Mouse (Mus musculus): ENCODE results near the gene Crabp1. TPM values are rescaled to one million over a fixed set of nuclear protein-coding genes. Genes with fewer than 3 reads are reported as not detected.

Crabp1 gene
- not detected in 2 replicates for polyA plus RNA-seq (2012; ENCODE audit: low replicate concordance)

DNA sequence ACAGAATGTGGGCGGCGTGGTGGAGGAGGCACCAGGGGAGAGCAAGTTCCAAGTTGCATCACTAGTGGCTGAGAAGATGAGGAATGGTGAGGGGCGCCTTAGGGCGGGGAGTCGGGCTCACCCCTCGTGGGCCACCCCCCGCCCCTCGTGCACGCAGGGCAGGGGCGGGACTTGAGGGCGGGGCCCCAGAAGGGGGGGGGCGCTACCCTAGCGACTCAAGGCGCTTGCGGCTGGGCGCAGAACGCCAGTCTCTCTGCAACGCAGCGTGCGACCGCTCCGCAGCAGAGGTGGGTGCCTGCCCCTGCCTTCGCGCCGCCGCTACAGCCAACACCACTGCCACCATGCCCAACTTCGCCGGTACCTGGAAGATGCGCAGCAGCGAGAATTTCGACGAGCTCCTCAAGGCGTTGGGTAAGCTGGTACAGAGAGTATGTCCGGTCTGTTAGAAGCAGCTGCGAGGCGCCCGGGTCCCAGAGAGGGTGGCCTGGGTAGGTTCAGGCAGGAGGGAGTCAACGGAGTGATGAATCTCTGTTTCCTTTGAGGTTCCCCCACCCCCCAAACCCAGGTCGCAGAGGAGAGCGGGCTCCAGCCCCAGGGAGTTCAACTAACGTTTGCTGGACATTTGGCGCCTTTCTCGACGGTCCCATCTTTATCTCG lies at the start of gene Crabp1:
TSS of gene Crabp1 (plus strand) at position 188 of the 657 bp plus-strand sequence.

DNA sequence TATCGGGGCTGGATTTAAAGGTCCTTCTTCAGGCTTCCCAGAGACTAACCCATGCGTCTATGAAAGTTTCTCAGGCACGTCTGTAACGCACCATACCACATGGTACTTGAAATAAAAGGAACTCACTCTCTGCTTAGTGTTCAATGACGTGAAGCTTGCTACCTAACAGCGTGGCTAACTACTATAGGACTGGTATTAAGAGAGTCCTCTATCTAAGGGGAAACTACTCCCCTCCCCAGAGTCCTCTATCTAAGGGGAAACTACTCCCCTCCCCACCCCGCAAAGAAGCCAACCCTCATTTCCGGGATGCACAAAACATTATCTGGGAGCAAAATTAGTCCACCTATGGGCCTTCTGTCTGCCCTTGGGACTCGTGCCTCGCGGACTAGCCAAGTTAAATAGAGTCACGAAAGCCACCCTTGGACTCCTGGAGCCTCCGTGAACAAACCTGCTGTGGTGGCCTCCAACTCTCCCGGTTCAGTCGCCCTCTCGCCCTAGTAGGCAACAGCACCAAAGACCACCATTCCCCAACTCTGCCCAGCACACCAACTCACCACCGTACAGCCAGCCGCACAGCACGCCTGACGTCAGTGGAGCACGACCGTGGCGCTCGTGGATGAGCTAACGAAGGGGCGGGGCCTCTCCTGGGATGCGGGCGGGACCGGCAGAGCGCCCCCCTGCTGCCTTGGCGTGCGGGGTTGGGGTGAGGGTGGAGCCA lies 30.5 kb upstream of the Crabp1 start, which contains the start of gene Wdr61:
TSS of gene Wdr61 (minus strand) at position 599 of the 718 bp plus-strand sequence.

Other genes with a start within 250 kb of the Crabp1 start
- gene Sh2d7, start 225.8 kb upstream of the Crabp1 start, polyA plus RNA-seq (2012; ENCODE audit: low replicate concordance) = not detected in 2 replicates
- 5.4 and 7.6 TPM in 2 replicates for gene Cib2, start 204.5 kb upstream of the Crabp1 start, polyA plus RNA-seq (2012; ENCODE audit: low replicate concordance)
- gene Idh3a, start 178.4 kb upstream of the Crabp1 start, polyA plus RNA-seq (2012; ENCODE audit: low replicate concordance) = 2.9 and 10.3 TPM in 2 replicates
- gene Acsbg1, start 102.9 kb upstream of the Crabp1 start, polyA plus RNA-seq (2012; ENCODE audit: low replicate concordance) = 1.8 and 4.1 TPM in 2 replicates
- gene Dnaja4, start 65.9 kb upstream of the Crabp1 start, polyA plus RNA-seq (2012; ENCODE audit: low replicate concordance) = 6.0 and 7.8 TPM in 2 replicates
- gene Wdr61, start 30.2 kb upstream of the Crabp1 start, polyA plus RNA-seq (2012; ENCODE audit: low replicate concordance) = 2.8 and 16.0 TPM in 2 replicates
- gene Ireb2, start 99.0 kb downstream of the Crabp1 start, polyA plus RNA-seq (2012; ENCODE audit: low replicate concordance) = 0.64 and 2.5 TPM in 2 replicates
- 0.24 and 0.30 TPM in 2 replicates for gene Hykk, start 152.5 kb downstream of the Crabp1 start, polyA plus RNA-seq (2012; ENCODE audit: low replicate concordance)
- gene Psma4, start 186.0 kb downstream of the Crabp1 start, polyA plus RNA-seq (2012; ENCODE audit: low replicate concordance) = 5.8 and 14.3 TPM in 2 replicates
- gene AY074887, start 186.2 kb downstream of the Crabp1 start, polyA plus RNA-seq (2012; ENCODE audit: low replicate concordance) = not detected in 2 replicates
- not detected in 2 replicates for gene Chrna5, start 216.1 kb downstream of the Crabp1 start, polyA plus RNA-seq (2012; ENCODE audit: low replicate concordance)

Measured in hematopoietic multipotent progenitor cell, adult 10-12 weeks (in vitro differentiated cells).